Mouse (Mus musculus): Measurements from ENCODE around the gene Magi3. TPM values are rescaled to one million over a fixed set of nuclear protein-coding genes. Genes with fewer than 3 reads are reported as not detected.

Gene Magi3
- polyA plus RNA-seq, 1 experiment: 10.3 TPM

DNA sequence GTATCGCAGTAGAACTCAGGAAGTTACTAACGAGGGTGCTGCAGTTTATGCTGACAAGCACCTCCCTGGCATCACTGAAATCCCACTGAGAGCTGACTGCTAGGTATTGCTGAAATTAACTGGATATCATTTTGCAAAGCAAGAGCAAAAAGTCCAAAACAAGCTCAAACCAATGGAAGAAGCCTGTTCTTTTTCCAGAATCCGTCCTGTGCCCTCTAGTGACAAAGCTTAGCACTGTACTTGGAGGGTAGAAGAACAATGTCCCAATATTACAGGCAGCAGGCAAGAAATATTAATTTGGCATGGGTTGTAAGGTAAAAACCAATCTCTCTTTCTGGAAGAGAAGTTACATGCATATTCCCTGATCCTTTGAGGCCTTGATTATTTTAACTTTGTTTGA, 118.5 kb downstream of the Magi3 start:
- WGBS: 86% methylated on average over 3 of the region's 3 CpGs
- Histone ChIP-seq H3K36me3 (ENCODE audit: control insufficient read depth, insufficient read depth, low read length) (no peaks in the 10 kb centered on the region), H3K4me3 (ENCODE audit: low read depth, low read length) (no peak overlapping the region), H3K27me3 (ENCODE audit: control insufficient read depth, insufficient read depth, low read length) (no peaks in the 10 kb centered on the region), H3K4me1 (ENCODE audit: control insufficient read depth, insufficient read depth, insufficient read length, low read length) (no peaks in the 10 kb centered on the region), H3K27ac (ENCODE audit: insufficient read depth, low read depth, low read length) (no peak overlapping the region)
- TF ChIP-seq CTCF (IDR thresholded peaks at IDR 0.05; ENCODE audit: extremely low read depth, insufficient read length, insufficient replicate concordance, low read depth, low read length): no peak
- TF ChIP-seq POLR2A (IDR thresholded peaks at IDR 0.05; ENCODE audit: low read depth, low read length): no peak

DNA sequence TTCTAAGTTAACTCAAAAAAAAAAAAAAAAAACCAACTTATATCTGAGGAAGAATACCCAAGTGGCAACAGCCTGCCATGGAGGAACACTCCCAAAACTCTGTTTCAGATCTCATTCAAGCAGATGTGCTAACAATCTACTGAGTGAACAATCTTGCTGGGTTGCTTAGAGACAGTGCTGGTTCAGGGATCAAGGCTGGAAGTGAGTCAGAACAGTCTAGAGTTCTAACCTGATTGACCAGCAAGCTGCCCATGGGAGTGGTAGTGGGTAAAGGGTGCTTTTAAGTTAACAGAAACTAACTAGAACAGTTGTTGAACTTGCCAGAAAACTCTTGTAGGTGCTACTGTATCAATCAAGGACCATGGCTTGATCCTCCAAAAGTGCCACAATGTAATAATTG, 118.9 kb downstream of the Magi3 start:
- Histone ChIP-seq H3K27me3 (ENCODE audit: control insufficient read depth, insufficient read depth, low read length) (no peaks in the 10 kb centered on the region), H3K4me1 (ENCODE audit: control insufficient read depth, insufficient read depth, insufficient read length, low read length) (no peaks in the 10 kb centered on the region), H3K4me3 (ENCODE audit: low read depth, low read length) (no peak overlapping the region), H3K36me3 (ENCODE audit: control insufficient read depth, insufficient read depth, low read length) (no peaks in the 10 kb centered on the region), H3K27ac (ENCODE audit: insufficient read depth, low read depth, low read length) (no peak overlapping the region)
- TF ChIP-seq CTCF (IDR thresholded peaks at IDR 0.05; ENCODE audit: extremely low read depth, insufficient read length, insufficient replicate concordance, low read depth, low read length) (no peak), POLR2A (IDR thresholded peaks at IDR 0.05; ENCODE audit: low read depth, low read length) (no peak)

DNA sequence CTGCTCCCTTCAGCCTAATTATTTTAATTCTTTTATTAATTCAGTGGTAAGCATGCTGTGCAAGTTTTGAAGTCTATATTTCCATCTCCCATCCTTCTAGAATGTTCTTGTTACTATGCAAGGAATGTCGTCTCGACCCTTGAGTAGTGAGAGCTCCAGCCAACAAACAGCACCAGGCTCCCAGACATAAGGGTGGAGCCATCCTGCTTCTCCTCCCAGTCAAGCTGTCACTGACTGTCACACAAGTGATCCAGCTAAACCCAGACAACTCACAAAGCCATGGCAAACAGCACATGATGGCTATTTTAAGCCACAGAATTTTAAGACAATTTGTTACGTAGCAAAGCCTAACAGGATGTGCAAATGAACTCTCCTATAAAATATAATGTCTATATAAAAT, 124.2 kb downstream of the Magi3 start:
- no peak for TF ChIP-seq POLR2A (IDR thresholded peaks at IDR 0.05; ENCODE audit: low read depth, low read length)
- peaks cover 8% of the 10 kb centered on the region; the same call in 1 of the 2 replicates for H3K36me3 ChIP-seq (ENCODE audit: control insufficient read depth, insufficient read depth, low read length)
- no peaks in the 10 kb centered on the region for H3K4me1 ChIP-seq (ENCODE audit: control insufficient read depth, insufficient read depth, insufficient read length, low read length)
- 79% methylated on average over 3 of the region's 3 CpGs for WGBS
- no peak overlapping the region for H3K4me3 ChIP-seq (ENCODE audit: low read depth, low read length)
- no peak overlapping the region for H3K27ac ChIP-seq (ENCODE audit: insufficient read depth, low read depth, low read length)
- H3K27me3 ChIP-seq (ENCODE audit: control insufficient read depth, insufficient read depth, low read length): no peaks in the 10 kb centered on the region

DNA sequence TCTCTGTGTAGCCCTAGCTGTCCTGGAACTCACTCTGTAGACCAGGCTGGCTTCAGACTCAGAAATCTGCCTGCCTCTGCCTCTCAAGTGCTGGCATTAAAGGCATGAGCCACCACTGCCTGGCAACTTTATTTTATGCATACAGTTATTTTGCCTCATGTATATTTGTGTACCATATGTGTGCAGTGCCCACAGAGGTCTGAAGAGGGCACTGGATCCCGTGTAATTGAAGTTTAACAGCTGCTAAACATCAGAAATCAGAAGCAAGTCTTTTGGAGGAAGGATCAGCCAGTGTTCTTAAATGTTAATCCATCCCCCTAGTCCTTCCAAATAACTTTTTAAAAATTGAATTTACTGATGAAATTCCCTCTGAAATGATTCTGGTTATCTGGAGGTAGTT, 125.5 kb downstream of the Magi3 start:
- Histone ChIP-seq H3K27me3 (ENCODE audit: control insufficient read depth, insufficient read depth, low read length) (no peaks in the 10 kb centered on the region), H3K4me1 (ENCODE audit: control insufficient read depth, insufficient read depth, insufficient read length, low read length) (no peaks in the 10 kb centered on the region), H3K4me3 (ENCODE audit: low read depth, low read length) (no peak overlapping the region), H3K36me3 (ENCODE audit: control insufficient read depth, insufficient read depth, low read length) (peaks cover 8% of the 10 kb centered on the region; the same call in 1 of the 2 replicates), H3K27ac (ENCODE audit: insufficient read depth, low read depth, low read length) (no peak overlapping the region)
- no peak for TF ChIP-seq POLR2A (IDR thresholded peaks at IDR 0.05; ENCODE audit: low read depth, low read length)
- WGBS: 91% methylated on average over 1 of the region's 1 CpGs

DNA sequence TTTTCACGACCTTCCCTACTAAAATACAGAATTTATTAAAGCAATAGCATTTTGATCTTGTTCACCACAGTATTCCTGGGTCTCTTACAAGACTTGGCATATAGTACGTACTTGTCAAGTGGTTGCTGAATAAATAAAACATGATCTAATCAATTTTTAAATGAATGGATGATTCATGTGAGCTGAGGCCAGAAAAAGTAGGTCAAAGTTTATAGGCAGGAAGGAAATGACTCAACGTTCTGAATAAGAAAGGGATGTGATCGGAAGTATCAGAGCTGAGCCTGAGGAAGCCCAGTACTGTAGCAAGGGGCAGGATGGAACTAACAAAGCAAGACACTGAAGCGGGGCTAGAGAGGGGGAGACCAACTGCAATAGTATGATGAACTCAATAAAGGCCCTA, 127.4 kb downstream of the Magi3 start:
- WGBS: 45% methylated on average over 5 of the region's 5 CpGs
- Histone ChIP-seq H3K4me3 (ENCODE audit: low read depth, low read length) (no peak overlapping the region), H3K27me3 (ENCODE audit: control insufficient read depth, insufficient read depth, low read length) (no peaks in the 10 kb centered on the region), H3K4me1 (ENCODE audit: control insufficient read depth, insufficient read depth, insufficient read length, low read length) (no peaks in the 10 kb centered on the region), H3K36me3 (ENCODE audit: control insufficient read depth, insufficient read depth, low read length) (peaks cover 8% of the 10 kb centered on the region; the same call in 1 of the 2 replicates), H3K27ac (ENCODE audit: insufficient read depth, low read depth, low read length) (no peak overlapping the region)
- TF ChIP-seq POLR2A (IDR thresholded peaks at IDR 0.05; ENCODE audit: low read depth, low read length): no peak
- TF ChIP-seq CTCF (IDR thresholded peaks at IDR 0.05; ENCODE audit: extremely low read depth, insufficient read length, insufficient replicate concordance, low read depth, low read length): no peak

DNA sequence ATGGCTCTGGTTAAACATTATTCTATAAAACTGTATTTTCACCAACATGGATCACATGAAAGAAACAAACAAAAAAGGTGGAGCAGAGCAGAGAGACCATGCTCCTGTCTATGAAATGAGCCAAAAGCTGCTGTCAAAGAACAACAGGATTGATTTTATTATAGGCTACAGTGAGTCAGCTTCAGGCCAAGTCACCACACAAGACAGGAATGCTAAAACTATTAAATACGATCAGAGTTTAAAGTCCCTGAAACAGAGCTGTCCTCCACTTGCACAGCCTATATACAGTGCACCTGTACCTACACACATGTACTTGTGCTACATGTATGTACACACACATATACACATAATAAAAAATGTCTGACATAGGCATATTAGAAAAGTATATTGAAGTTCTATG, 138.1 kb downstream of the Magi3 start:
- 54% methylated on average over 1 of the region's 1 CpGs for WGBS
- TF ChIP-seq CTCF (IDR thresholded peaks at IDR 0.05; ENCODE audit: extremely low read depth, insufficient read length, insufficient replicate concordance, low read depth, low read length) (no peak), POLR2A (IDR thresholded peaks at IDR 0.05; ENCODE audit: low read depth, low read length) (no peak)
- H3K36me3 ChIP-seq (ENCODE audit: control insufficient read depth, insufficient read depth, low read length): peaks cover 12% of the 10 kb centered on the region
- no peaks in the 10 kb centered on the region for H3K27me3 ChIP-seq (ENCODE audit: control insufficient read depth, insufficient read depth, low read length)
- no peak overlapping the region for H3K4me3 ChIP-seq (ENCODE audit: low read depth, low read length)
- no peak overlapping the region for H3K27ac ChIP-seq (ENCODE audit: insufficient read depth, low read depth, low read length)
- H3K4me1 ChIP-seq (ENCODE audit: control insufficient read depth, insufficient read depth, insufficient read length, low read length): no peaks in the 10 kb centered on the region

GRCm38 (mm10) chr3:104078725-104079124, 141.4 kb downstream of the Magi3 start:
- no peak overlapping the region for H3K4me3 ChIP-seq (ENCODE audit: low read depth, low read length)
- no peaks in the 10 kb centered on the region for H3K27me3 ChIP-seq (ENCODE audit: control insufficient read depth, insufficient read depth, low read length)
- no peak overlapping the region for H3K27ac ChIP-seq (ENCODE audit: insufficient read depth, low read depth, low read length)
- H3K36me3 ChIP-seq (ENCODE audit: control insufficient read depth, insufficient read depth, low read length): peaks cover 6% of the 10 kb centered on the region
- H3K4me1 ChIP-seq (ENCODE audit: control insufficient read depth, insufficient read depth, insufficient read length, low read length): no peaks in the 10 kb centered on the region
- TF ChIP-seq POLR2A (IDR thresholded peaks at IDR 0.05; ENCODE audit: low read depth, low read length) (no peak), CTCF (IDR thresholded peaks at IDR 0.05; ENCODE audit: extremely low read depth, insufficient read length, insufficient replicate concordance, low read depth, low read length) (no peak)

DNA sequence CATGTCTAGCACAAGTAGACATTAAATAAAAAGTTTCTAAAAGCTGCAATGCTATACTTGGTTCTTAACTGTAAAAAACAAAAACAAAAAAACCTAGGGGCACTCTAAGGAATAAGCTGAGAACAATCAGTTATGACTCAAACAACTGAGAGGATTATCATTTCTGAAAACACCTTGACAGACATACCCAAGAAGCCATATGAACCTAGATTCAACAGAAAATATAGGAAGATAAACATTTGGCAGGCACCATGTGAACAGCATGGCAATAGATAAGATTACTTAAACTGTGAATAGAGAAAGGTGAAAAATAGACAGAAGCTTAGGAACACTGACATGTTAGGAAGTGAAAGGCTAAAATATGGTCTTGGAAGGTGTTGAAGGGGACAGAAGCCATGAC, 150.8 kb downstream of the Magi3 start:
- Histone ChIP-seq H3K36me3 (ENCODE audit: control insufficient read depth, insufficient read depth, low read length) (peaks cover 9% of the 10 kb centered on the region; the same call in 1 of the 2 replicates), H3K4me1 (ENCODE audit: control insufficient read depth, insufficient read depth, insufficient read length, low read length) (no peaks in the 10 kb centered on the region)

More for the DNA sequence above, 150.8 kb downstream of the Magi3 start:
- Histone ChIP-seq H3K27ac (ENCODE audit: insufficient read depth, low read depth, low read length) (no peak overlapping the region), H3K27me3 (ENCODE audit: control insufficient read depth, insufficient read depth, low read length) (no peaks in the 10 kb centered on the region; the same call in 1 of the 2 replicates), H3K4me3 (ENCODE audit: low read depth, low read length) (no peak overlapping the region)
- no peak for TF ChIP-seq CTCF (IDR thresholded peaks at IDR 0.05; ENCODE audit: extremely low read depth, insufficient read length, insufficient replicate concordance, low read depth, low read length)
- TF ChIP-seq POLR2A (IDR thresholded peaks at IDR 0.05; ENCODE audit: low read depth, low read length): no peak

Data from small intestine, adult 2 months (tissue).